Mouse (Mus musculus): Measurements from ENCODE around the gene Pmel. TPM values are rescaled to one million over a fixed set of nuclear protein-coding genes. Genes with fewer than 3 reads are reported as not detected.
A peak's percentile ranks its signal among the peaks of the same experiment; 100 is the strongest.
"Not testable (repeated sequence)": the region's sequence is repeated elsewhere in the genome, so short reads cannot be mapped to it uniquely, and the experiment has no call there.

Pmel gene
- polyA plus RNA-seq, 2 experiments, result 0.31 to 0.50 TPM

- Histone ChIP-seq H3K36me3 (replicated peaks; ENCODE audit: control insufficient read depth, insufficient read depth, low read depth) (peaks cover 51% of the 10 kb centered on the region), H3K4me3 (ENCODE audit: insufficient read depth in 1 of 2, low read depth in 2 of 2, low read length in 2 of 2) (no peak overlapping the region), H3K4me1 (replicated peaks; ENCODE audit: control insufficient read depth in 2 of 2, insufficient read depth in 2 of 2, low read length in 1 of 2) (peaks cover 11 to 33% of the 10 kb centered on the region in 2 experiments), H3K27me3 (ENCODE audit: control insufficient read depth, insufficient read depth, low read length) (no peaks in the 10 kb centered on the region), H3K27ac (no peak overlapping the region), H3K4me2 (ENCODE audit: low read depth) (no peak overlapping the region), H3K9me3 (ENCODE audit: control insufficient read depth, low read length) (no peaks in the 10 kb centered on the region), H3K9ac (replicated peaks) (no peak overlapping the region)
- 41% methylated on average over 11 of the region's 11 CpGs for WGBS (ENCODE audit: insufficient replicate concordance)
- ATAC-seq (ENCODE audit: insufficient read depth), result no peak
- DNase-seq (ENCODE audit: low read depth in 3 of 3, low spot score in 3 of 3), result no peak
- no peak for TF ChIP-seq EP300 (IDR thresholded peaks at IDR 0.05; ENCODE audit: low read depth)
- no peak for TF ChIP-seq CTCF (IDR thresholded peaks at IDR 0.05; ENCODE audit: low read depth)
Observed at GRCm38 (mm10) chr10:128699611-128700010, 4.4 kb upstream of the Pmel start.

GRCm38 (mm10) chr10:128700712-128701111 lies 3.3 kb upstream of the Pmel start:
- no peak overlapping the region for H3K4me2 ChIP-seq (ENCODE audit: low read depth)
- H3K27ac ChIP-seq, result no peak overlapping the region
- ATAC-seq (ENCODE audit: insufficient read depth) (no peak), DNase-seq (ENCODE audit: low read depth in 3 of 3, low spot score in 3 of 3) (no peak)
- H3K36me3 ChIP-seq (replicated peaks; ENCODE audit: control insufficient read depth, insufficient read depth, low read depth), result peaks cover 51% of the 10 kb centered on the region
- H3K9me3 ChIP-seq (ENCODE audit: control insufficient read depth, low read length), result no peaks in the 10 kb centered on the region
- TF ChIP-seq CTCF (IDR thresholded peaks at IDR 0.05; ENCODE audit: low read depth), result no peak
- no peak for TF ChIP-seq EP300 (IDR thresholded peaks at IDR 0.05; ENCODE audit: low read depth)
- WGBS (ENCODE audit: insufficient replicate concordance), result 82% methylated on average over 5 of the region's 5 CpGs
- no peak overlapping the region for H3K9ac ChIP-seq (replicated peaks)
- H3K4me3 ChIP-seq (ENCODE audit: insufficient read depth in 1 of 2, low read depth in 2 of 2, low read length in 2 of 2), result no peak overlapping the region
- no peaks in the 10 kb centered on the region for H3K27me3 ChIP-seq (ENCODE audit: control insufficient read depth, insufficient read depth, low read length)
- peaks cover 17 to 34% of the 10 kb centered on the region in 2 experiments for H3K4me1 ChIP-seq (replicated peaks; ENCODE audit: control insufficient read depth in 2 of 2, insufficient read depth in 2 of 2, low read length in 1 of 2)

GRCm38 (mm10) chr10:128702328-128703007 lies 1.5 kb upstream of the Pmel start:
- Histone ChIP-seq H3K27ac (no peak overlapping the region), H3K36me3 (replicated peaks; ENCODE audit: control insufficient read depth, insufficient read depth, low read depth) (peaks cover 51% of the 10 kb centered on the region), H3K4me2 (ENCODE audit: low read depth) (peak overlapping the region; percentile 91; the same call in 1 of the 2 replicates), H3K9me3 (ENCODE audit: control insufficient read depth, low read length) (no peaks in the 10 kb centered on the region), H3K4me3 (ENCODE audit: insufficient read depth in 1 of 2, low read depth in 2 of 2, low read length in 2 of 2) (no peak overlapping the region), H3K9ac (replicated peaks) (no peak overlapping the region), H3K4me1 (replicated peaks; ENCODE audit: control insufficient read depth in 2 of 2, insufficient read depth in 2 of 2, low read length in 1 of 2) (peaks cover 14 to 30% of the 10 kb centered on the region in 2 experiments), H3K27me3 (ENCODE audit: control insufficient read depth, insufficient read depth, low read length) (no peaks in the 10 kb centered on the region)
- WGBS (ENCODE audit: insufficient replicate concordance), result 54% methylated on average over 6 of the region's 6 CpGs
- TF ChIP-seq EP300 (IDR thresholded peaks at IDR 0.05; ENCODE audit: low read depth) (no peak), CTCF (IDR thresholded peaks at IDR 0.05; ENCODE audit: low read depth) (no peak)
- DNase-seq (ENCODE audit: low read depth in 3 of 3, low spot score in 3 of 3) (no peak), ATAC-seq (ENCODE audit: insufficient read depth) (no peak)

GRCm38 (mm10) chr10:128704491-128705316 lies 709 bp downstream of the Pmel start, which contains the start of gene Cdk2:
Gene Cdk2, minus strand, starts transcription at chr10:128705031.
- H3K4me3 ChIP-seq (ENCODE audit: insufficient read depth in 1 of 2, low read depth in 2 of 2, low read length in 2 of 2), result peak within 1 kb of the TSS; percentile 92 to 94
- H3K4me2 ChIP-seq (ENCODE audit: low read depth), result peak within 1 kb of the TSS; percentile 91
- peak within 1 kb of the TSS; percentile 87 for H3K27ac ChIP-seq
- H3K36me3 ChIP-seq (replicated peaks; ENCODE audit: control insufficient read depth, insufficient read depth, low read depth), result peaks cover 35% of the 10 kb centered on the region
- no peaks in the 10 kb centered on the region for H3K9me3 ChIP-seq (ENCODE audit: control insufficient read depth, low read length)
- ATAC-seq (ENCODE audit: insufficient read depth) (peak; percentile 90), DNase-seq (ENCODE audit: low read depth in 3 of 3, low spot score in 3 of 3) (peak; percentile 79 to 84 (median 84))
- under 1% methylated on average over 62 of the region's 62 CpGs for WGBS (ENCODE audit: insufficient replicate concordance)
- H3K4me1 ChIP-seq (replicated peaks; ENCODE audit: control insufficient read depth in 2 of 2, insufficient read depth in 2 of 2, low read length in 1 of 2), result peaks cover 14 to 28% of the 10 kb centered on the region in 2 experiments
- TF ChIP-seq CTCF (IDR thresholded peaks at IDR 0.05; ENCODE audit: low read depth) (no peak), EP300 (IDR thresholded peaks at IDR 0.05; ENCODE audit: low read depth) (no peak)
- no peaks in the 10 kb centered on the region for H3K27me3 ChIP-seq (ENCODE audit: control insufficient read depth, insufficient read depth, low read length)
- H3K9ac ChIP-seq (replicated peaks), result peak within 1 kb of the TSS; percentile 96

- H3K36me3 ChIP-seq (replicated peaks; ENCODE audit: control insufficient read depth, insufficient read depth, low read depth), result peaks cover 29% of the 10 kb centered on the region
- peak overlapping the region; percentile 77 for H3K9ac ChIP-seq (replicated peaks)
- H3K27ac ChIP-seq, result peak overlapping the region; percentile 72
- ATAC-seq (ENCODE audit: insufficient read depth) (peak; percentile 21; the same call in 1 of the 2 replicates), DNase-seq (ENCODE audit: low read depth in 3 of 3, low spot score in 3 of 3) (no peak)
- H3K9me3 ChIP-seq (ENCODE audit: control insufficient read depth, low read length), result no peaks in the 10 kb centered on the region
- peaks cover 14 to 24% of the 10 kb centered on the region in 2 experiments for H3K4me1 ChIP-seq (replicated peaks; ENCODE audit: control insufficient read depth in 2 of 2, insufficient read depth in 2 of 2, low read length in 1 of 2)
- peak overlapping the region; percentile 44 to 92 for H3K4me3 ChIP-seq (ENCODE audit: insufficient read depth in 1 of 2, low read depth in 2 of 2, low read length in 2 of 2)
- WGBS (ENCODE audit: insufficient replicate concordance), result 11% methylated on average over 11 of the region's 11 CpGs
- H3K4me2 ChIP-seq (ENCODE audit: low read depth), result peak overlapping the region; percentile 91
- TF ChIP-seq CTCF (IDR thresholded peaks at IDR 0.05; ENCODE audit: low read depth) (no peak), EP300 (IDR thresholded peaks at IDR 0.05; ENCODE audit: low read depth) (no peak)
- H3K27me3 ChIP-seq (ENCODE audit: control insufficient read depth, insufficient read depth, low read length), result no peaks in the 10 kb centered on the region
Observed at GRCm38 (mm10) chr10:128705317-128705693, 1.3 kb downstream of the Pmel start.

GRCm38 (mm10) chr10:128711318-128711717 lies 7.3 kb downstream of the Pmel start:
- not testable (repeated sequence) for ATAC-seq (ENCODE audit: insufficient read depth); H3K4me1 ChIP-seq (replicated peaks; ENCODE audit: control insufficient read depth in 2 of 2, insufficient read depth in 2 of 2, low read length in 1 of 2)

More at GRCm38 (mm10) chr10:128711318-128711717, 7.3 kb downstream of the Pmel start:
- H3K27me3 ChIP-seq (ENCODE audit: control insufficient read depth, insufficient read depth, low read length); H3K4me3 ChIP-seq (ENCODE audit: insufficient read depth in 1 of 2, low read depth in 2 of 2, low read length in 2 of 2); H3K9ac ChIP-seq (replicated peaks); H3K9me3 ChIP-seq (ENCODE audit: control insufficient read depth, low read length); DNase-seq (ENCODE audit: low read depth in 3 of 3, low spot score in 3 of 3); H3K36me3 ChIP-seq (replicated peaks; ENCODE audit: control insufficient read depth, insufficient read depth, low read depth); H3K4me2 ChIP-seq (ENCODE audit: low read depth); H3K27ac ChIP-seq: not testable (repeated sequence)
- 82% methylated on average over 7 of the region's 7 CpGs for WGBS (ENCODE audit: insufficient replicate concordance)
